Mouse (Mus musculus) left cerebral cortex, postnatal 36 days (tissue): Measurements from ENCODE around the gene Brix1. TPM values are rescaled to one million over a fixed set of nuclear protein-coding genes. Genes with fewer than 3 reads are reported as not detected.
"Not testable (repeated sequence)": the region's sequence is repeated elsewhere in the genome, so short reads cannot be mapped to it uniquely, and the experiment has no call there.

Experiments used
- DNase-seq, 2 experiments: peaks; one replicate each; pipeline ENCODE4 v3.0.0; 2021 to 2022; ENCODE audit warnings: low spot score in 2 of 2, mixed read lengths in 1 of 2
- intact Hi-C: fragments of 180-260 bp; cut with DNase I; formaldehyde crosslinking; loops from one replicate; pipeline ENCODE4 v1.15.1; 2025
- total RNA-seq, 2 experiments: library from RNA; stranded (reverse); gene quantifications; 2 replicates each; pipeline ENCODE4 v1.2.3; 2021

Gene Brix1
- 10 to 100 TPM; 19.2 to 22.1 TPM for total RNA-seq

DNA sequence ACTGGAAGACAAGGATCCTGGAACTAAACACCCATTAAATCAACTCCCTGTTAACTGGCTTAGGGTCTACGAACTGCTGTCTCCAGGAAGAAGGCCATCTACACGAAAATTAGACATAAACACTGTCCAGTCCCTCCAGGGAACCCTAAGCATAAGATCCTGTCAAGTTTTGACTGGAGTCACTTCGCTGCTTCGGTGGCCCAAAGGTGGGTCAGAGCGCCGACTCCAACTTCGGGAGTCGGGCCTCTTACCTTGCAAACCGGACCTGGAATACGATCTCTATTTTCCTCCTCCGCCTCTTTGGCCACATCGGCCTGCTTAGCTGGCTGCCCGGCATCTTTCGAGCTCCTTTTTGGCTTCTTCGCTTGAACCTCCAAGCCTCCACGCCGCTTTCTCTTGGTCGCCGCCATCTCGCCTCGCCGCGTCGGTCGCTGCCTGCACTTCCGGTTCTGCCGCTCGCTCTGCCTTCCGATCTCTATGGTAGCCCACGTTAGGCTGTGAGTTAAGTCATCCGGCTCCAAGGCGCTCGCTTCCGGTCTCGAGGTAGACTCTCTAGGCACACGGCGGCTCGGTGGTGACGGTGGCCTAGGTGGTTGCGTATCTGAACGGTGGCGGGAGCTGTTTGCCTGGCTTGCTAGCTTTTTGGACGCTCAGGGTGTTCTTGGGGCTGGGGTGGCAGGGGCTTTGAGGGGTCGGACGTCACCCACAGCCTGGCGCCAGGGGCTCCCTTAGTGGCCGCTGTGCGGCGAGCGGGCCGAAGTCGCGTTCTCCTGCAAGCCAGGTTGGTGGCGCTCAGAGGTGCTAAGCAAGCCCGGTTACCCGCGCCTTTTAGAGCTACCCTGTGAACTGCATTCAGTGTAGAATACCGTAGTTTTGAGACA, at the start of gene Brix1, which contains the start of gene Rad1:
TSS of gene Brix1 (minus strand) at position 464 of the 881 bp plus-strand sequence.
TSS of gene Rad1 (plus strand) at position 535 of the 881 bp plus-strand sequence.
- DNase-seq = peak; percentile 94 to 96
- intact Hi-C loops = loop anchor here (10.0 kb wide), 1 partner anchor 499 kb away; the partner anchor contains the start of gene Amacr

DNA sequence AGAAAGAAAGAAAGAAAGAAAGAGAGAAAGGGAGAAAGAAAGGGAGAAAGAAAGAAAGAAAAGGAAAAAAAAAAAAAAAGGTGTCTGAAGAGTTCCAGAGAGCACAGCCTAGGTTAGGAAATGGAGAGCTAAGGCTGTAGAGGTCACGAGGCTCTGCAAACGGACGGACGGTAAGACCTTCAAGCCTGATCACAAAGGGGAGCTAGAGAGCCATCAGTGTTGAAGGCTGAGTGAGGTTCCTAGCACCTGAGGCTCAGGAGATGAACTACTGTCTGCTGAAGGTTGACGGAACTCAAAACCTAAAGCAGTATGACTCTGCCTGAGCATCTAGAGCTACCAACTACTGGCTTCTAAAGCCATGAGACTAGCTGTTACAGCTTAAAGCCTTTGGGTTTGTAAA, 48.8 kb upstream of the Brix1 start:
- DNase-seq = no peak
- intact Hi-C loops = no loop called here

DNA sequence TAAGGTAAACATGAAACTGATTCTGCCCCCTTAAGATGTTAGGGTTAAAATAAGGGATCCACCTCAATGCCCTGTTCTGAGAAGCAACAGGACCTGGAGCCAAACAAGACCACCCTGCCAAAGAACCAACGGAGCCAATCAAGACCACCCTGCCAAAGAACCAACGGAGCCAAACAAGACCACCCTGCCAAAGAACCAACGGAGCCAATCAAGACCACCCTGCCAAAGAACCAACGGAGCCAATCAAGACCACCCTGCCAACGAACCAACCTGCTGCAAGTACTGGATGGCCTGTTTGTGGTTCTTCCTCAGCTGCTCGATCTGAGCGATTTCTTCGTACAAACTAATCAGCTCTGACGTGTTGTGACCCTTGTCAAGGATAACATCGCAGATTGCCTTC, 47.6 kb upstream of the Brix1 start:
- DNase-seq, intact Hi-C loops: not testable (repeated sequence)

GRCm38 (mm10) chr15:10531352-10531751, 45.6 kb upstream of the Brix1 start:
- intact Hi-C loops = no loop called here

GRCm38 (mm10) chr15:10525896-10526295, 40.1 kb upstream of the Brix1 start:
- intact Hi-C loops = no loop called here
- DNase-seq = no peak

More at GRCm38 (mm10) chr15:10531352-10531751, 45.6 kb upstream of the Brix1 start:
- no peak for DNase-seq

GRCm38 (mm10) chr15:10515166-10515565, 29.4 kb upstream of the Brix1 start:
- no peak for DNase-seq
- intact Hi-C loops = no loop called here

DNA sequence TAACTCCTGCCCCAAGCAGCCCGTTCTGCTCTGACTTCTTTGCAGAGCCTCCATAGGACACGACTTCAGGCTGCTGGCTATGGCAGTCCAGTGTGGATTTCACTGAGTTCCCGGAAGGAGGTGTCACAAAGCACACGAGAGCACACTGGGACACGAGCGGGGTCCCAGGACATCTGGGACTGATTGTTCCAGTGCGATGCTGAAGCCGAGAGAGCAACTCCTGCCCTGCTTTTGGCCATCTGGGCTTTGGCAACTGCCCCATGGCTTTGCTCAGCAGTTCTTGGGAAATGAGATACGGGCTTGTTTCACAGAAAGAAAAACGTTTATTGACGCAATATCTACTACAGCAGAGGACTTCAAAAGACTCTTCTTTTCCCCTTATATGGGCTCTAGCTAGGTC, 20.4 kb upstream of the Brix1 start:
- intact Hi-C loops = loop anchor here (10.0 kb wide), 1 partner anchor 209 kb away; the partner anchor contains the start of gene Rai14
- no peak for DNase-seq

- intact Hi-C loops = loop anchor here (2.0 to 10.0 kb wide), 2 partner anchors 214 to 372 kb away; partner anchors contain the start of gene Rai14
- DNase-seq = peak; percentile 23 to 39
Measured at GRCm38 (mm10) chr15:10500838-10501719, 15.3 kb upstream of the Brix1 start.

DNA sequence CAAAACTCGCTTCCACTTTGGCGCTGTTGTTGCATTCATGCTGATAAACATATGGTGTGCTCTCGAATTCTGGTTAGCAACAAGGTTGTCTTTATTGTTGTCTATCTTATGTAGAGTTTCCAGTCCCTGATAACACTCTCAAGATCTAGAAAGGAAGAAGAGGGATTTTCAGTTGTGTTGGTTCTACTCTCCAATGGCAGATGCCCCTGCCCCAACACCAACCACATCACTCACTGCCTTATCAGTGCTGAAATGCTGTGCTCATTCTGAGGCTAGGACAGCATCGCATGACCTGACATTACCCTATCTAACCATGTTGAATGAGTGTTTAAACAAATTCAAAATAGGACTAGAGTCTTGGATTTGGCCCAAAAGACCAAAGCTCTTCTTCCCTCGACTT, 14.3 kb upstream of the Brix1 start:
- DNase-seq = no peak

GRCm38 (mm10) chr15:10499593-10499992, 13.8 kb upstream of the Brix1 start:
- intact Hi-C loops = no loop called here
- DNase-seq = no peak

More for the DNA sequence above, 14.3 kb upstream of the Brix1 start:
- intact Hi-C loops = loop anchor here (2.0 to 10.0 kb wide), 2 partner anchors 215 to 373 kb away; partner anchors contain the start of gene Rai14

- DNase-seq, intact Hi-C loops: not testable (repeated sequence)
Measured at GRCm38 (mm10) chr15:10496696-10497095, 10.9 kb upstream of the Brix1 start.

GRCm38 (mm10) chr15:10495944-10496343, 10.2 kb upstream of the Brix1 start:
- no peak for DNase-seq

DNA sequence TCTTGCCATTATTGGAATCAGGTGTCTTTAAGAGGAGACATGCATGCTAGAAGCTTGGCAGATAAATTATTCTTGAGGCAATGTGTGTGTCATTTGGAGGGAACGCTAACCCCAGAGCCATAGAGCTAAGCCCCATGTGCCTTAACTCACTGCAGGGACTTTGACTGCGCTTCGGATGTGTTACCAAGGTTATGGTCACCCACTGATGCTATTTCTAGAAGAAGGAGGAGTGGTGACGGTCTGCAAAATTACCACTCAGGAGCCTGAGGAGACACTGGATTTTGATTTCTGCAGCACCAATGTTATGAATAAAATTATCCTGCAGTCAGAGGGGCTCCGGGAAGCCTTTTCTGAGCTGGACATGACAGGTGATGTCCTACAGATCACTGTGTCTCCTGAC, 4.4 kb upstream of the Brix1 start:
- DNase-seq = no peak
- intact Hi-C loops = no loop called here

More at GRCm38 (mm10) chr15:10495944-10496343, 10.2 kb upstream of the Brix1 start:
- intact Hi-C loops = no loop called here

DNA sequence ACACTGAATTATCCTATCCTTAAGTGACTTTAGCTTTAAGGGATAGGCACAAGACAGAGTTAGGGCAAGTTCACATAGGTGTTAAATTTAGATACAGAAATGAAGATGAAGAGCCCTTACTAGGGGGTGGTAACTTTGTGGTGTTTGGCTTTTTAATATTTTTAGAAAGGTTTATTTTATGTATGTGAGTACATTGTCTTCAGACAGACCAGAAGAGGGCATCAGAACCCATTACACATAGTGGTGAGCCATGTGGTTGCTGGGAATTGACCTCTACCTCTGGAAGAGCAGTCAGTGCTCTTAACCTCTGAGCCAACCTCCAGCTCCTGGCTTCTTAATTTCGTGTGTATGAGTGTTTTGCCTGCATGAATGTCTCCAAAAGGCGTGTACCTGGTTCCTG, 1.5 kb upstream of the Brix1 start:
- no peak for DNase-seq
- intact Hi-C loops = loop anchor here (10.0 kb wide), 1 partner anchor 498 kb away; the partner anchor contains the start of gene Amacr

DNA sequence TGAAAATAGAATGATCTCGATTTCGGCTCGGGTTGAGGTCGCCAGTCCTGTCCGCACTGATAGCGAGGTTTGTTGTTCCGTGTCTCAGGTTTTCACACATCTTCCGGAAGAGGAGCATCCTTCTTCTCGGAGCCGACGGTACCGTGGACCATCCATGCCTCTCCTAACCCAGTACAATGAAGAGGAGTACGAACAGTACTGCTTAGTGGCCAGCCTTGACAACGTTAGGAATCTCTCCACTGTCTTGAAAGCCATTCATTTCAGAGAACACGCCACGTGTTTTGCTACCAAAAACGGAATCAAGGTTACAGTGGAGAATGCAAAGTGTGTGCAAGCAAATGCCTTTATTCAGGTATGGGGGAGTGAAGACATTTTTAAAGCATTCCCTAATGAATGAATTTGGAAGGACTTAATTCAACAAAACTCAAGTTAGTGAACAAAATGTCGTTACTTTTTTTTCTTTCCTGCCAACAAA, 655 bp upstream of the Brix1 start:
- intact Hi-C loops = loop anchor here (10.0 kb wide), 1 partner anchor 498 kb away; the partner anchor contains the start of gene Amacr
- DNase-seq = no peak

- DNase-seq = no peak
- intact Hi-C loops = no loop called here
Measured at GRCm38 (mm10) chr15:10470941-10471340, 14.8 kb downstream of the Brix1 start.

- intact Hi-C loops = no loop called here
- peak; percentile 78 to 80 for DNase-seq
Measured at GRCm38 (mm10) chr15:10470151-10470831, 15.5 kb downstream of the Brix1 start, which contains the start of gene Dnajc21. TSS of gene Dnajc21 (minus strand) at chr15:10470516.

DNA sequence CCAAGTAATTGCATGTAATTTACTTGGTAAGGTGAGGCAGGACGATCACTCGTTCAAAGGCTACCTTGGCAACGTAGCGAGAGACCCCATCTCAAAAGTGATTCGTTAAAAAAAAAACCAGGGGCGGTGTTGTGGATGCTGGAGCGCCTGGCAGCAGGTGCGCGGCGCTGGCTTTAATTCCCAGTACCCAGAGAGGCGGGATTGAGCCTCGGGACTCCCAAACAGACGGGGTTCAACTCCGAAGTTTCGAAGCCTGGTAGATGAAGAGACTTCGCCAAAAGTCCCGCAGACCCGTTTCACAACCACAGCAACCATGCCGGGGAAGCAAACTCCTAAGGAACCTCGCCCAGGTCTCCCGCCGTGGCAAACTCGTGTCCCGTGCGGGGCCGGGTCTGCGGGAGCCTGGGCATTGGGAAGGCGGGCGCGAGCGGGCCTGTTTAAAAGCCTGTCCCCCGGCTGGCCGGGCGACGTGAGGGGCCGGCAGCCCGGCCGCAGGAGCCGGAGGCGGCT, 16.1 kb downstream of the Brix1 start:
- intact Hi-C loops = no loop called here

DNA sequence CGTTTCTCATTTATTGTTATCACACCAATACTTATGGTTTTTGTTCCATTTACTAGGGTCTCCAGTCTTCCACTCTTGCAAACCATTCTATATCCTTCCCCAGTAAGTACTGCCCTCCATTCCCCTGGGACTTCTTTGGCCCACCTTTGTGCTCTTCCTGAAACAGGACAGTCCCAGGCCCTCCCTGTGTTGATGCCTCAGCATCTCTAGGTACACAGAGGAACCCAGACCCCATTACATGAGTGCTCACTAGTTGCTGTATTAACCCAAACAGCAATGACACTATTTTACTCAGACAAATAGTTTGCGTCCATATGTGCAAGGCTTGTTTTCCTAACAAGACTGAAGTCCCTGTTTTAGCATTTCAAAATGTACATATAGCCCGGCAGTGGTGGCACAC, 17.0 kb downstream of the Brix1 start:
- DNase-seq = no peak
- intact Hi-C loops = no loop called here

More for the DNA sequence above, 16.1 kb downstream of the Brix1 start:
- DNase-seq = peak in 1 of 2 experiments; percentile 38
